Mouse (Mus musculus) lung, embryonic 15.5 days (tissue): ENCODE measurements around the gene 4930519G04Rik. TPM values are rescaled to one million over a fixed set of nuclear protein-coding genes. Genes with fewer than 3 reads are reported as not detected.
"Not testable (repeated sequence)": the region's sequence is repeated elsewhere in the genome, so short reads cannot be mapped to it uniquely, and the experiment has no call there.

Source experiments
- ATAC-seq: fragments of 200-750 bp; cut with Nextera tagmentation; 2 replicates; pipeline ENCODE4 v1.8.0; 2017; ENCODE audit warnings: moderate number of reproducible peaks, borderline replicate concordance; ENCODE audit not compliant: low FRiP score, low TSS enrichment; ENCODE audit errors: extremely low read depth
- H3K27ac ChIP-seq: fragments of 300-500 bp; sonication (generic); 2 replicates; pipeline ENCODE4 v1.5.1; 2015; ENCODE audit warnings: moderate library complexity, mild to moderate bottlenecking, inconsistent platforms
- H3K27me3 ChIP-seq: fragments of 300-500 bp; sonication (generic); 2 replicates; pipeline ENCODE4 v1.6.1; 2015; ENCODE audit warnings: inconsistent platforms
- H3K36me3 ChIP-seq: fragments of 300-500 bp; sonication (generic); 2 replicates; pipeline ENCODE4 v1.6.1; 2015; ENCODE audit warnings: inconsistent platforms
- H3K4me1 ChIP-seq: fragments of 300-500 bp; sonication (generic); 2 replicates; pipeline ENCODE4 v1.6.1; 2015; ENCODE audit warnings: inconsistent platforms
- H3K4me2 ChIP-seq: fragments of 300-500 bp; sonication (generic); 2 replicates; pipeline ENCODE4 v1.6.1; 2015; ENCODE audit warnings: inconsistent platforms, mild to moderate bottlenecking, moderate library complexity
- H3K4me3 ChIP-seq: fragments of 300-500 bp; sonication (generic); 2 replicates; pipeline ENCODE4 v1.5.1; 2015; ENCODE audit warnings: mild to moderate bottlenecking, inconsistent platforms
- H3K9ac ChIP-seq: fragments of 300-500 bp; sonication (generic); 2 replicates; pipeline ENCODE4 v1.6.1; 2015; ENCODE audit warnings: inconsistent platforms
- H3K9me3 ChIP-seq: fragments of 300-500 bp; sonication (generic); 2 replicates; pipeline ENCODE4 v1.6.1; 2016; ENCODE audit warnings: inconsistent platforms
- WGBS: fragments of 180-500 bp; shearing (Covaris S2); methylation state at CpG from one replicate; pipeline ENCODE4 v1.1.7; 2015; 5-methylcytosine and 5-hydroxymethylcytosine counted together
- polyA plus RNA-seq: library from polyadenylated mRNA; unstranded; fragments of >200 nt; fragmentation: Nextera tagmentation; extraction: Ambion mirVana; gene quantifications from 2 replicates; pipeline ENCODE4 v1.2.1, GENCODE M21; 2015

Gene 4930519G04Rik
- polyA plus RNA-seq, 1 experiment from 2014 or later: not detected

DNA sequence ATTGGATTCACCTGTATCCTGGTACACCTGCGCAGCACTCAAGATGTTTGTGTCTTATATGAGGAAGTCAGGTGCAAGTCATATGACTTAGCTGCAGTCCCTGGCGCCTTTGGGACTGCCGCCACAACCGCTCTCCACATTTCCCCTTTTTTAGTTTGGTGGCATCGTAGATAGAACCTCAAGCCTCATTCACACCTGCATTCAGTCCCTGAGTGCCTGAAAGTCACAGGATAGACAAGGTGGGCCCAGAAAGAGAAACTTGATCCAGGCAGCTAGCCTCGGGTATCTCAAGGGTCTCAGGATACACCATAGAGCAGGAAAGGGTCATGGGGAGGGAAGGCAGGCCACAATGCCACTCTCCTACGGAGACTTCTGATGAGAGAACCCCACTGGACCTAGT is 28.9 kb downstream of the 4930519G04Rik start:
- not testable (repeated sequence) for H3K9ac ChIP-seq, H3K9me3 ChIP-seq, H3K36me3 ChIP-seq, H3K27me3 ChIP-seq, ATAC-seq, H3K4me1 ChIP-seq, H3K4me2 ChIP-seq, H3K4me3 ChIP-seq, H3K27ac ChIP-seq
- WGBS: 73% methylated on average over 6 of the region's 7 CpGs

DNA sequence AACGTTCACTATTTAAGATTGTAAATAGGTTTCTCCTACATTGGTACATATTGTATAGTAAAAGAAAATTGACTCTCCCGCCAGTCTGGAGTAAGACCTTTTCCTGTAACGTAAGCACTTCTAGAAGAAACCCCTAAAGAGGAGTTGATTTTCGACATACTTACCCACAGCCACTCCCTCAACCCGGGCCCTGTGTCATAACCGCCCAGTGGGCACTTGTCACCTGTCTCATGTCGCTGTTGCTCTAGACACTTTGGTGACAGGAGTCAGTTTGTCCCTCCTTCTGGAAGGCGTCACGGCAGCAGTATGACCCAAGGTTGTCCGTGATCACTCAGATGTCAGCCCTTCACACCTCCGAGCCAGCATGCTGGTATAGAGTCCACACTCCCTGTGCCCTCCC is 29.6 kb downstream of the 4930519G04Rik start:
- Histone ChIP-seq H3K4me2 (no peak overlapping the region), H3K27ac (no peak overlapping the region), H3K4me3 (no peak overlapping the region), H3K27me3 (no peaks in the 10 kb centered on the region), H3K4me1 (no peaks in the 10 kb centered on the region), H3K9me3 (no peaks in the 10 kb centered on the region), H3K9ac (no peak overlapping the region), H3K36me3 (no peaks in the 10 kb centered on the region)
- WGBS: 69% methylated on average over 11 of the region's 11 CpGs
- no peak; the same call in 1 of the 2 replicates for ATAC-seq

DNA sequence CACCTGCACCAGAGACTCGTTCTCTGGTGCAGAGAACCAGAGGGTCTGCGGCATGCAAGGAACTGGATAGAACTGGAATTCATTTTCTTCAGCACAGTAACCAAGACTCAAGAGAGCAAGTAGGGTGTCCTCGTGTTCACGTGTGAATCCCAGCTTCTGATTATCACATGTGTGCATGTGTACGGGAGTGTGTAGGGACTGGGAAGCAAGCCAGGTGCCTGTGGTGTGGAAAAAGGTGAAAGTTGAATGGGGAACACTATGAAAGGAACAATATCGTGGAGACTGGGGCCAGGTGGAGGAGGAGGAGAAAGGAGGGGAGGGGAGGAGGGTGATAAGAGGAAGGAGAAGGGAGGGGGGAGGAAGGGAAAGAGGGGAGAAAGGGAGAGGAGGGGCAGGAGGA is 33.3 kb downstream of the 4930519G04Rik start:
- no peaks in the 10 kb centered on the region for H3K27me3 ChIP-seq
- WGBS: 73% methylated on average over 6 of the region's 6 CpGs
- no peak overlapping the region for H3K4me3 ChIP-seq
- H3K9me3 ChIP-seq: no peaks in the 10 kb centered on the region
- no peaks in the 10 kb centered on the region for H3K36me3 ChIP-seq
- H3K4me1 ChIP-seq: no peaks in the 10 kb centered on the region
- H3K9ac ChIP-seq: no peak overlapping the region
- H3K4me2 ChIP-seq: no peak overlapping the region
- no peak for ATAC-seq
- H3K27ac ChIP-seq: no peak overlapping the region

DNA sequence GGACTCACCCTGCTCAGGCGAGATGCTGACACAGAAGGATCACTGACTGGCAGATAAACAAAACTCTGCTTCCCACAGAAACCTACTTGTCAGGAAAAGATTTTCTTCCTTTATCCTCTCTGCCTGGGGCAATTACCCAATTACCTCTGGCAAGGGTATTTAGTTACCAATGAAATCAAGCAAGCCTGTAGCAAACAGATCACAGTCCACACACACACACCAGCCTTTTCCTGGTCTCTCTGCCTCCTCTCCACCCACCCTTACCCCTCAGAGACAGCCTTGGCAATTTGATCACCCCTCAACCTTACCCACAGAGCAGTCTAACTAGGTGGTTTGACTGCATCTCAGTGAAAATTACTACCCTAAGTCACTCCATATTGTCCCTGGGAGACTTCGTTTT is 35.5 kb downstream of the 4930519G04Rik start:
- Histone ChIP-seq H3K4me3 (no peak overlapping the region), H3K9ac (no peak overlapping the region), H3K27me3 (no peaks in the 10 kb centered on the region), H3K36me3 (no peaks in the 10 kb centered on the region), H3K4me1 (no peaks in the 10 kb centered on the region), H3K4me2 (no peak overlapping the region), H3K9me3 (no peaks in the 10 kb centered on the region), H3K27ac (no peak overlapping the region)
- no peak for ATAC-seq
- 80% methylated on average over 2 of the region's 2 CpGs for WGBS

DNA sequence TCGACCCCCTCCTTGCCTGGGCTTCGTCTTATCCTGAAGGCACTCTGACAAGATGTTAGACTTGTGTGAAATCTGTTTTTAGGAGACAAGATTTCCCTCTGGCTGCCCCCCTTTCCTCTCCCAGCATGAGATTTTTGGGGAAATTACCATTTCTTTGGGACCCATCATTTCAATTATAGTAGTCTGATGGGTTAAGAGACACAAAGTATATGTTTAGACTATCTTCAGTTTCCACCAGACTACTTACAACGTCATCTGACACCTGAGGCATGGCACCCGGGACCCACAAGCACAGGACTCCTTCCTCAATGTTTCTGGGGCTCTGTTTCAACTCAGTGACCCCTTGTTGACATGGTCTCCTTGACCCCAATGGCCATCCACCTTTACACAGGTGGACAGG is 42.1 kb downstream of the 4930519G04Rik start:
- Histone ChIP-seq H3K9ac (no peak overlapping the region), H3K36me3 (no peaks in the 10 kb centered on the region)
- WGBS: 70% methylated on average over 4 of the region's 4 CpGs

DNA sequence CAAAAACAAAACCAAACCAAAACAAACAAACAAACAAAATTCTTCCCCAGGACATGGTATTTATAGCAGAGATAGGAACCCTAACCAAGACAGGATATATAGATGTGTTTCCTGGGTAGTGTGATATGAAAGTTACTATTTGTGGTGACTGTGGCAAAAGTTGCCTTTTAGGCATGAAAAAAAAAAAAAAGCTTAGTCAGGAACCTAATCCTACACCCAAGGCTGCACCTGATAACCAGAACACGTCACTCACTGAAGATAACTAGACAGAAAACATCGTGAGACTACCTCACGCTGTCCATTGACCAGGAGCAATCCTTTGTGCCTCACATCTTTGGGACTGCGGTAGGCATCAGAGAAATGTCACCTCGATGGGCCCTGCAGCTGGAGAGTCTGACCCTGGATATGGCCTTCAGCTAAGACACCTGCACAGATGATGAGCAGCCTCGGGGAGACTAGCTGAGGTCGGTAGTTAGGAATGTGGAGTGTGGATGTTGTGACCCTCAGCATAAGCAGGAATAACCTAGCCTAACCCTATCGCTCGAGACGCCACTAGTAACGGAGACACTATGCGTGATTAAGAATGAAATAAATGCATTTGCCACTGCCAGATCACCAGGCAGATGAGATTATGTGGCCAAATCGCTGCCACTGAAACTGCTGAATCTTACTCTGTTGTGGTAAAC is 43.4 kb downstream of the 4930519G04Rik start, which contains the start of gene Oasl2:
Gene Oasl2, plus strand, starts transcription at position 249 of the 686 bp plus-strand sequence.
- no peak within 1 kb of the TSS for H3K27ac ChIP-seq
- no peaks in the 10 kb centered on the region for H3K9me3 ChIP-seq
- peaks cover 13% of the 10 kb centered on the region; the same call in 1 of the 2 replicates for H3K4me1 ChIP-seq
- peak within 1 kb of the TSS; percentile 49 for H3K4me2 ChIP-seq
- H3K4me3 ChIP-seq: peak within 1 kb of the TSS; percentile 32
- ATAC-seq: no peak
- no peaks in the 10 kb centered on the region for H3K27me3 ChIP-seq
- 51% methylated on average over 13 of the region's 13 CpGs for WGBS
- H3K36me3 ChIP-seq: no peaks in the 10 kb centered on the region
- peak within 1 kb of the TSS; percentile 21; the same call in 1 of the 2 replicates for H3K9ac ChIP-seq

More for the DNA sequence above, 42.1 kb downstream of the 4930519G04Rik start:
- Histone ChIP-seq H3K4me3 (no peak overlapping the region), H3K27me3 (no peaks in the 10 kb centered on the region), H3K27ac (no peak overlapping the region), H3K9me3 (no peaks in the 10 kb centered on the region), H3K4me1 (peaks cover 13% of the 10 kb centered on the region; the same call in 1 of the 2 replicates), H3K4me2 (no peak overlapping the region)
- no peak for ATAC-seq

DNA sequence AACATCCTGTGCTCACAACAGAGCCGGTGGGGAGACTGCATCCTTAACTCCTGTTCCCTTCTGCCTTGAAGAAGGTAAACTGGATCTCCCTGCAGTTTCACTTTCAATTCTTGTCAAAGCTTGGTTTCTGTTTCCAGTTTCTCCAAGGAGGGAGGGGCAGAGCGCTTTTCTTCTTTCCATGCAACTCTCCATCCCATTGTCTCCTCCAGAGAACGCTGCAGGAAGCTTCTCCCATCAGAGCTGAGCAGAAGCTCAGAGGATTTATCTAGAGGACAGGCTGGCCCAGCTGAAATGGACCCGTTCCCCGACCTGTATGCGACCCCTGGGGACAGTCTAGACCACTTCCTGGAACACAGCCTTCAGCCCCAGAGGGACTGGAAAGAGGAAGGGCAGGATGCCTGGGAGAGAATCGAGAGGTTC is 43.9 kb downstream of the 4930519G04Rik start:
- no peaks in the 10 kb centered on the region for H3K36me3 ChIP-seq
- no peak overlapping the region for H3K27ac ChIP-seq
- H3K27me3 ChIP-seq: no peaks in the 10 kb centered on the region
- H3K4me3 ChIP-seq: peak overlapping the region; percentile 32
- WGBS: 8% methylated on average over 7 of the region's 7 CpGs
- H3K9ac ChIP-seq: peak overlapping the region; percentile 21; the same call in 1 of the 2 replicates
- no peaks in the 10 kb centered on the region for H3K9me3 ChIP-seq
- H3K4me1 ChIP-seq: peaks cover 13% of the 10 kb centered on the region; the same call in 1 of the 2 replicates
- peak overlapping the region; percentile 49 for H3K4me2 ChIP-seq
- no peak for ATAC-seq

DNA sequence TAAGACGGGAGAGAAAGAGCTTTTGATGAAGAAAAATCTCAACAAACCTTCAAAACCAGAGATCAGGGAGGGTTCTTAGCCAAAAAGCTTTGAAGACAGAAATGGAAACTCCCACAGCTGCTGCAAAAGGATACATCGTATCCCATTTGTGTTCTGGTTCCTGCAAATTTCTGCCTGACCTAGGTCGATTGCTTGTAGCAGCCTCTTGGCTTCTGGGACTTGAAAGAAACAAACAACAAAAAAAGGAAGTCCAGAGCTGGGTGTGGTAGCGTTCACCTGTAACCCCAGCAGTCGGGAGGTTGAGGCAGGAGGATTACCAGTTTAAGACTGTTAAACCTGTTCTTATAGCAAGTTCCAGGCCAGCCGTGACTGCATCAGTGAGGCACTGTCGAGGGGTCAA is 45.4 kb downstream of the 4930519G04Rik start:
- WGBS: 66% methylated on average over 7 of the region's 7 CpGs

GRCm38 (mm10) chr5:114902413-114902812 is 48.9 kb downstream of the 4930519G04Rik start:
- Histone ChIP-seq H3K27ac (no peak overlapping the region), H3K36me3 (no peaks in the 10 kb centered on the region), H3K9me3 (no peaks in the 10 kb centered on the region), H3K9ac (no peak overlapping the region), H3K27me3 (no peaks in the 10 kb centered on the region), H3K4me1 (0 out of 2 replicates have a peak, but pooled peaks cover 5% of the 10 kb centered on the region), H3K4me2 (no peak overlapping the region), H3K4me3 (no peak overlapping the region)
- no peak for ATAC-seq
- 33% methylated on average over 1 of the region's 1 CpGs for WGBS

More for the DNA sequence above, 45.4 kb downstream of the 4930519G04Rik start:
- H3K27ac ChIP-seq: no peak overlapping the region
- H3K4me2 ChIP-seq: no peak overlapping the region
- H3K4me1 ChIP-seq: peaks cover 13% of the 10 kb centered on the region; the same call in 1 of the 2 replicates
- H3K9me3 ChIP-seq: no peaks in the 10 kb centered on the region
- no peaks in the 10 kb centered on the region for H3K36me3 ChIP-seq
- H3K27me3 ChIP-seq: no peaks in the 10 kb centered on the region
- no peak overlapping the region for H3K4me3 ChIP-seq
- no peak overlapping the region for H3K9ac ChIP-seq
- ATAC-seq: no peak

GRCm38 (mm10) chr5:114908598-114909305 is 55.3 kb downstream of the 4930519G04Rik start:
- Histone ChIP-seq H3K4me1 (no peaks in the 10 kb centered on the region), H3K36me3 (no peaks in the 10 kb centered on the region), H3K27me3 (no peaks in the 10 kb centered on the region), H3K4me3 (no peak overlapping the region), H3K4me2 (no peak overlapping the region), H3K9ac (no peak overlapping the region), H3K9me3 (no peaks in the 10 kb centered on the region), H3K27ac (no peak overlapping the region)
- ATAC-seq: no peak
- 51% methylated on average over 13 of the region's 13 CpGs for WGBS

- no peak overlapping the region for H3K9ac ChIP-seq
- H3K36me3 ChIP-seq: no peaks in the 10 kb centered on the region
- no peak for ATAC-seq
- no peaks in the 10 kb centered on the region for H3K9me3 ChIP-seq
- no peak overlapping the region for H3K4me3 ChIP-seq
- no peak overlapping the region for H3K4me2 ChIP-seq
- H3K27ac ChIP-seq: no peak overlapping the region
- H3K4me1 ChIP-seq: no peaks in the 10 kb centered on the region
- 57% methylated on average over 4 of the region's 4 CpGs for WGBS
- H3K27me3 ChIP-seq: no peaks in the 10 kb centered on the region
These were observed 60.2 kb downstream of the 4930519G04Rik start for GRCm38 (mm10) chr5:114913686-114914085.

GRCm38 (mm10) chr5:114914855-114915254 is 61.4 kb downstream of the 4930519G04Rik start:
- no peaks in the 10 kb centered on the region for H3K4me1 ChIP-seq
- no peak for ATAC-seq
- no peaks in the 10 kb centered on the region for H3K36me3 ChIP-seq
- no peaks in the 10 kb centered on the region for H3K9me3 ChIP-seq
- no peak overlapping the region for H3K4me2 ChIP-seq
- H3K4me3 ChIP-seq: no peak overlapping the region
- WGBS: 57% methylated on average over 8 of the region's 8 CpGs
- no peak overlapping the region for H3K9ac ChIP-seq
- H3K27me3 ChIP-seq: no peaks in the 10 kb centered on the region
- no peak overlapping the region for H3K27ac ChIP-seq
